Mouse (Mus musculus) bone marrow macrophage, adult 2 months (primary cell): ENCODE data around the gene Rrn3. TPM values are rescaled to one million over a fixed set of nuclear protein-coding genes. Genes with fewer than 3 reads are reported as not detected.
"Not testable (repeated sequence)": the region's sequence is repeated elsewhere in the genome, so short reads cannot be mapped to it uniquely, and the experiment has no call there.

ENCODE experiments used
- H3K27ac ChIP-seq: 2 replicates; pipeline ENCODE4 v1.5.1; 2012; ENCODE audit warnings: low read depth, low read length; ENCODE audit not compliant: insufficient read depth
- H3K4me1 ChIP-seq: 2 replicates; pipeline ENCODE4 v1.6.1; 2012; ENCODE audit warnings: low read length; ENCODE audit not compliant: control insufficient read depth, insufficient read depth
- H3K4me3 ChIP-seq: 2 replicates; pipeline ENCODE4 v1.5.1; 2012; ENCODE audit warnings: mild to moderate bottlenecking, low read length, moderate library complexity; ENCODE audit not compliant: insufficient read depth
- CTCF ChIP-seq: IDR thresholded peaks from 2 replicates; pipeline ENCODE4 v1.5.1; 2012; ENCODE audit warnings: low read depth, mild to moderate bottlenecking, low read length, moderate library complexity
- POLR2A ChIP-seq: IDR thresholded peaks from 2 replicates; pipeline ENCODE4 v1.6.1; 2012; ENCODE audit warnings: mild to moderate bottlenecking, low read depth, low read length, borderline replicate concordance
- polyA plus RNA-seq: library from polyadenylated mRNA; stranded (reverse); fragments of >200 nt; gene quantifications from 2 replicates; pipeline ENCODE4 v1.2.4, GENCODE M21; 2012; ENCODE audit not compliant: missing spikeins, insufficient read depth, insufficient read length

Gene Rrn3
- polyA plus RNA-seq, 1 experiment = 16.7 TPM

- TF ChIP-seq CTCF (no peak), POLR2A (no peak)
These were observed 29.9 kb upstream of the Rrn3 start for GRCm38 (mm10) chr16:13750626-13751025.

GRCm38 (mm10) chr16:13753986-13754385 lies 26.5 kb upstream of the Rrn3 start:
- Histone ChIP-seq H3K27ac (peak overlapping the region; percentile 32; the same call in 1 of the 2 replicates), H3K4me1 (0 out of 2 replicates have a peak, but pooled peaks cover 3% of the 10 kb centered on the region), H3K4me3 (peak overlapping the region; percentile 33)
- TF ChIP-seq CTCF (no peak), POLR2A (no peak)

More at GRCm38 (mm10) chr16:13750626-13751025, 29.9 kb upstream of the Rrn3 start:
- Histone ChIP-seq H3K4me3 (no peak overlapping the region), H3K27ac (no peak overlapping the region), H3K4me1 (peaks cover 8% of the 10 kb centered on the region)

DNA sequence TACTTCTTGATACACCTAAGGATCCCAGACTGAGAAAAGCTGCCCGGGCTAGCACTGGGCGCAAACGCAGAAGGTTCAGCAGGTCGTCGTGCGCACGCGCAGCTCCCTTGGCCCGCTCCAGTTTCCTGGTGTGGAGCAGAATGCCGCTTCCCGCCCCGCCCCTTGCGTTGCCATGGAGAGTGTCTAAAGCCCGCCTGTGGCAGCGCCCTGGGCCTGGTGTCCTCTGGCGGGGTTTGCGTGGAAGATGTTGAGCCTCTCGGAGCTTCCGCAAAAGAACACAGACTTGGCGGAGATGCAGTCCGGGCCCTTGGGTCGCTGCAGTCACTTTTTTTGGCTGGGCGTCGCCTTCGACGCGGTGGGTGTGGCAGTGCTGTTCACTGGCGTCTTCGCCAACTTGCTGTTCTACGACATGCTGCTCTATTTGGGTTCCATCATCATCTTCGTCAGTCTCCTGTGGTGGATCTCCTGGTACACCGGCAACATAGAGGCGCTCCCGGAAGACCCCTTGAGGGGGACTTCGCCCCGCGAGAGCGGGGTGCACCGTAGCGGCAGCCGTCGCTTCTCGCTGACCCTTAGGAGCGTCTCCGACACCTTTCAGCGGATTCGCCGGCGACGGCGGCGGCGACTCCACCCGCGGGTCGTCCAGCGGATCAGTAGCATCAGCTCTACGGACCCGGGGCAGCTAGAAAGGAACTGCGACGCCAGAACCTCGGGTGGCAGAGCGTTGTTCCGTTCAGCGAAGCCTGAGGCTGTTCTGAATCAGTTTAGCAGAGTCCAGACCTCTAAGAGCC lies 25.9 kb upstream of the Rrn3 start:
- H3K27ac ChIP-seq = peak overlapping the region; percentile 19
- H3K4me3 ChIP-seq = peak overlapping the region; percentile 66
- no peak for TF ChIP-seq CTCF
- TF ChIP-seq POLR2A = no peak
- H3K4me1 ChIP-seq = 0 out of 2 replicates have a peak, but pooled peaks cover 3% of the 10 kb centered on the region

- Histone ChIP-seq H3K27ac (no peak overlapping the region), H3K4me1 (0 out of 2 replicates have a peak, but pooled peaks cover 3% of the 10 kb centered on the region), H3K4me3 (no peak overlapping the region)
- no peak for TF ChIP-seq POLR2A
- TF ChIP-seq CTCF = no peak
These were observed 22.7 kb upstream of the Rrn3 start for GRCm38 (mm10) chr16:13757823-13758222.

- not testable (repeated sequence) for H3K27ac ChIP-seq, H3K4me3 ChIP-seq, H3K4me1 ChIP-seq
These were observed 17.7 kb upstream of the Rrn3 start for GRCm38 (mm10) chr16:13762807-13763206.

GRCm38 (mm10) chr16:13764519-13764918 lies 16.0 kb upstream of the Rrn3 start:
- no peak overlapping the region for H3K4me3 ChIP-seq
- TF ChIP-seq POLR2A = no peak
- TF ChIP-seq CTCF = no peak

GRCm38 (mm10) chr16:13766367-13766766 lies 14.1 kb upstream of the Rrn3 start:
- no peak for TF ChIP-seq CTCF
- TF ChIP-seq POLR2A = no peak
- Histone ChIP-seq H3K4me3 (no peak overlapping the region), H3K4me1 (peaks cover 8% of the 10 kb centered on the region), H3K27ac (peak overlapping the region; percentile 11)

More at GRCm38 (mm10) chr16:13764519-13764918, 16.0 kb upstream of the Rrn3 start:
- no peak overlapping the region for H3K27ac ChIP-seq
- peaks cover 8% of the 10 kb centered on the region for H3K4me1 ChIP-seq

DNA sequence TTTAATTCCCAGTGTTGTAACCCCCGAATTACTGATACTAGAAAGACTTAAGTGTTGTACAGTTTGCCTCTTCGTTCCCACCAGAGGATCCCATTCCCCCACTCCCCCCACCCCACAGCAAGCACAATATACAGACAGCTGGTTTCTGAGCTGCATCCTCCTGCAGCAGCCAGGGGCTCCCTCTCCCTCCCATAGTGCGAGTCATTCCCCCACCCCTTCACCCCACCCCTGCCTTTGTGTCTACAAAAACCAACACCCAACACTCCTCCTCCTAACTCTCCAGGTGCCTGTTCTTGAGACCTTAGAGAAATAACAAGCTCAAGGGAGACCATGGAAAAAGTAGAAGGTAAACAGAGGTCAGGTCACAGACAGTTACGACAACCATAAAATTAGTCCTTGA lies 8.9 kb upstream of the Rrn3 start:
- H3K27ac ChIP-seq = not testable (repeated sequence)

DNA sequence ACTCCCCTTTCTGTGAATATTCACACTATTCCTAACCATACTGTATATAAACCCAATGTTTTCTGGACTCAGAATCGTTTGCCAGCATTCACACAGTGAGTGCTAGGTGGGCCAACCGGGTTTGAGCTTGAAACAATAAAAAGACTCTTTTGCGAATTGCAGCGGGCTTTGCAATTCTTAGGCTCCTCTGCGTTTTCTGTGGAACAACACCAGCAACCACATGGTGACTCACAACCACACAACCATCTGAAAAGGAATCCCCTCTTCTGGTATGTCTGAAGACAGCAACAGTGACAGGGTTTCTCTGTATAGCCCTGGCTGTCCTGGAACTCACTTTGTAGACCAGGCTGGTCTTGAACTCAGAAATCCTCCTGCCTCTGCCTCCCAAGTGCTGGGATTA lies 8.5 kb upstream of the Rrn3 start:
- H3K4me3 ChIP-seq, H3K4me1 ChIP-seq, H3K27ac ChIP-seq: not testable (repeated sequence)

More for the DNA sequence above, 8.9 kb upstream of the Rrn3 start:
- H3K4me3 ChIP-seq, H3K4me1 ChIP-seq: not testable (repeated sequence)

DNA sequence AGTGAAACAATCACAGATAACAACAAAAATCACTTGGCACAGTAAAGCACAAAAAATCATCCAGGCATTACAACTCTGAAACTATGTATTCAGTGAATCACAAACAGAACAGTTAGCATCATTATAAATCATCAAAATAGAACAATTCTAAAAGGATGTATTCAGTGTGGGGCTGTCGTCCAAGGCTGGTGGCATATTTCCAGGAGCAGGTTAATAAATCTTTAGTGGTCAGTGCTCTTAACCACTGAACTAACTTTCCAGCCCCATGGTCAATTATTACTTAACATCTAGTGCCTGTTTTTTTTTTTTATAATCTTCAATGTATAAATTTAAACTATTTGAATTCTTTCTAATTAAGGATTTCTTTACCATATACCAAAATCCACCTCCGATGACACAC lies 6.5 kb upstream of the Rrn3 start:
- not testable (repeated sequence) for H3K4me1 ChIP-seq, H3K27ac ChIP-seq, H3K4me3 ChIP-seq

DNA sequence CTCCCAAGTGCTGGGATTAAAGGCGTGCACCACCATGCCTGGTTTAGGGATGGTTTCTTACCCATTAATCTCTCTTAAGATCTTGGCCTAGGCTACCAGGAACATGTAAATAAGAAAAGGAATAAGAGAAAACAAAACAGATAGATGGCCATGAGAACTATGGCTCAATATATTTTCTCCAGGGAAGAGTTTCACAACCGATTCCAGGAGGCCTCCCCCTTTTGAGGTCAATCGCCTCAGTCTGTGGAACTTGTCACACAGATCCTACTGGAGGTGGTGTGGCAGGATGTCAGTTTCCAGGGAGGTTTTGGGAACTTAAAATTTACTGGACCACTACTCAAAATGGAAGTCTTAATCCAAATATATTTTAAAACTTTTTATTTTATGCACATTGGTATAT lies 5.9 kb upstream of the Rrn3 start:
- H3K4me3 ChIP-seq, H3K27ac ChIP-seq, H3K4me1 ChIP-seq: not testable (repeated sequence)
